Mouse (Mus musculus) effector memory CD4-positive, alpha-beta T cell, adult 7 months (primary cell): ENCODE data around the gene Coq9. TPM values are rescaled to one million over a fixed set of nuclear protein-coding genes. Genes with fewer than 3 reads are reported as not detected.

Experiments used
- polyA plus RNA-seq: library from polyadenylated mRNA; unstranded; fragments of 100-300 nt; shearing (Covaris generic); gene quantifications from one replicate; pipeline ENCODE4 v1.2.1, GENCODE M21; 2017

The Coq9 gene
- polyA plus RNA-seq: 42.0 TPM

GRCm38 (mm10) chr8:94837662-94838574 is at the start of gene Coq9, which contains the start of gene Ciapin1:
TSS of gene Coq9 (plus strand) at chr8:94838321.
TSS of gene Ciapin1 (minus strand) at chr8:94838358.

DNA sequence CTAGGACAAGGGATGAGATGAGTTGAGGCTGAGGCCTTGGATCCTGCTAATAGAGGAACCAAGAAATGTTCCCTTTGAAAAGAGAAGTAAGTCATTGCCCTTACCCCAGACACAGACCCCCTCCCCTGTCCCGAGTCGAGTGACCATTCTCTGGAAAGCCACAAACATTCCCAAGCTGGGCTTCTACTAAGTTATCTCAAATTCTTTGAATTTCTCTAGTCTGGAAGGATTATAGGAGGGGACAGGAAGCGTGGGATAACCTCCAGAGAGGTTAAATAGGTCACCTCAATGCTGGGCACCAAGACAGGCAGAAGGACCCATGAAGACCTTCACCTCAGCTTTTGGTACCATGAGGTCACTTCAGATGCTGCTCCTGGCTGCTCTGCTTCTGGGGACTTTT is 28.0 kb upstream of the Coq9 start, which contains the start of gene Ccl17:
Gene Ccl17, plus strand, starts transcription at position 301 of the 400 bp plus-strand sequence.

GRCm38 (mm10) chr8:94857346-94858173 is 19.4 kb downstream of the Coq9 start, which contains the start of gene Polr2c:
TSS of gene Polr2c (plus strand) at chr8:94857450.

GRCm38 (mm10) chr8:94876197-94876730 is 38.1 kb downstream of the Coq9 start, which contains the start of gene Dok4:
TSS of gene Dok4 (minus strand) at chr8:94876330.

Other genes starting within 250 kb of the Coq9 start
- gene Rspry1, start 236.4 kb upstream of the Coq9 start, polyA plus RNA-seq: 41.4 TPM
- gene Fam192a, start 236.3 kb upstream of the Coq9 start, polyA plus RNA-seq: 59.0 TPM
- 279 TPM for gene Arl2bp, start 171.7 kb upstream of the Coq9 start, polyA plus RNA-seq
- gene Pllp, start 142.0 kb upstream of the Coq9 start, polyA plus RNA-seq: not detected
- gene Ccl22, start 92.7 kb upstream of the Coq9 start, polyA plus RNA-seq: 0.45 TPM
- 0.96 TPM for gene Cx3cl1, start 66.3 kb upstream of the Coq9 start, polyA plus RNA-seq
- not detected for gene Ccl17, start 27.9 kb upstream of the Coq9 start, polyA plus RNA-seq
- gene Ciapin1, start within 50 bp of the Coq9 start, polyA plus RNA-seq: 107 TPM
- gene Polr2c, start 19.1 kb downstream of the Coq9 start, polyA plus RNA-seq: 90.3 TPM
- 1.1 TPM for gene Dok4, start 38.0 kb downstream of the Coq9 start, polyA plus RNA-seq
- gene Ccdc102a, start 79.8 kb downstream of the Coq9 start, polyA plus RNA-seq: not detected
- gene Adgrg5, start 85.4 kb downstream of the Coq9 start, polyA plus RNA-seq: not detected
- not detected for gene Adgrg1, start 136.4 kb downstream of the Coq9 start, polyA plus RNA-seq
- gene Adgrg3, start 179.4 kb downstream of the Coq9 start, polyA plus RNA-seq: 4.8 TPM
- 0.39 TPM for gene Drc7, start 216.8 kb downstream of the Coq9 start, polyA plus RNA-seq
- 34.7 TPM for gene Katnb1, start 242.9 kb downstream of the Coq9 start, polyA plus RNA-seq